Comparison of ENCODE assay signal across 11 mouse cellular contexts in the genomic region with DNA sequence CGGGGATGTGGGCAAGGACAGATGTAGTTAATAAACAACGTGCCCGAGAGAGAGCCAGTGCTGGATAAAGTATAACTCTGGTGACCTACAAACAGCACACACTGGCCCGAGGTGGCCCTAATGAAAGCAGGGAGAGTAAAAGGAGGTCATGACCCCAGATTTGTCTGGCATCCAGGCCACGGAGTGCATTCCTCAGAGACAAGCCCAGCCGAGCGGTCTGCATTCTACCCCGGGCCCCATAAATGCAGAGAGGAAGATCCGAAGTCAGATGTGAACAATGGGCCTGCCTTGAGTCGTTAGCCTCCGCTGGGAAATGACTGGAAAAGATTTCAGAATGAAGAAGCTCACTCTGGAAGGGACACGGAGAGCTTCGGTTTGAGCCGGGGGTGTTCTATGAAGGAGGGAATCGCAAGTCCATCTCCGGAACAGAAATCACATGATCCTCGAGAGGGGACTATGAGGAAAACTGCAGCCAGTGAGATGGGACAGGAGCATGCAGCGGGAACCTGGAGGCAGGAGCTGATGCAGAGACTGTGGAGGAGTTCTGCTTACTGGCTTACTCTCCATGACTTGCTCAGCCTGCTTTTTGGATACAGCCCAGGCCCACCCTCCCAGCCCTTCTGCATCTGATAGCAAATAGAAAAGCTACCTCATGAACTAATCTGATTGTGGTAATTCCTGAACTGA.
DNase-seq lines count a peak whose midpoint lies in the region; ATAC-seq and TF ChIP-seq lines count a peak whose summit lies in the region.
"Had no signal": no experiment of that assay in that cellular context is flagged by ENCODE, and none has a peak within 500 bp of the region (broad histone marks: within the 10 kb centered on the region; RNA-seq: fewer than 3 reads in every experiment).

No protein-coding gene starts in this region.

- peak overlapping the region; percentile 21; the same call in 1 of the 2 replicates for H3K4me2 ChIP-seq in hindbrain, embryonic 13.5 days
- peak overlapping the region; percentile 41; the same call in 1 of the 2 replicates for H3K4me2 ChIP-seq in limb, embryonic 13.5 days (replicated peaks)
- H3K4me2 ChIP-seq in stomach, postnatal 0 days (replicated peaks; ENCODE audit: low read depth) = no peak overlapping the region

- no peak overlapping the region for H3K4me3 ChIP-seq in hindbrain, embryonic 13.5 days
- no peak overlapping the region for H3K4me3 ChIP-seq in limb, embryonic 13.5 days
- no peak overlapping the region for H3K4me3 ChIP-seq in stomach, postnatal 0 days (ENCODE audit: low read depth, low read length)
- H3K4me3 ChIP-seq: heart, adult 2 months; myocyte had no signal

- no peaks in the 10 kb centered on the region for H3K9me3 ChIP-seq in hindbrain, embryonic 13.5 days
- H3K9me3 ChIP-seq in limb, embryonic 13.5 days = 0 out of 2 replicates have a peak, but pooled peaks cover 5% of the 10 kb centered on the region
- no peaks in the 10 kb centered on the region for H3K9me3 ChIP-seq in stomach, postnatal 0 days (ENCODE audit: control insufficient read depth, low read length)

- TF ChIP-seq CTCF in stomach, postnatal 0 days (IDR thresholded peaks at IDR 0.05; ENCODE audit: low read depth) = no peak

- no peak overlapping the region for H3K9ac ChIP-seq in hindbrain, embryonic 13.5 days
- peak overlapping the region; percentile 48; the same call in 1 of the 2 replicates for H3K9ac ChIP-seq in limb, embryonic 13.5 days
- H3K9ac ChIP-seq in stomach, postnatal 0 days (ENCODE audit: low read length) = 0 out of 2 replicates have a peak overlapping the region, but pooled peaks have one; percentile 8

- ATAC-seq in hindbrain, embryonic 13.5 days (ENCODE audit: low FRiP score) = no peak
- no peak for ATAC-seq in limb, embryonic 13.5 days (ENCODE audit: low FRiP score, low read depth)
- no peak for ATAC-seq in stomach, postnatal 0 days (ENCODE audit: low FRiP score, low TSS enrichment)

- H3K27ac ChIP-seq in hindbrain, embryonic 13.5 days = no peak overlapping the region
- no peak overlapping the region for H3K27ac ChIP-seq in limb, embryonic 13.5 days
- no peak overlapping the region for H3K27ac ChIP-seq in stomach, postnatal 0 days (replicated peaks)
- H3K27ac ChIP-seq: heart, adult 2 months had no signal

- H3K4me1 ChIP-seq in hindbrain, embryonic 13.5 days (replicated peaks) = peaks cover 6% of the 10 kb centered on the region; the same call in 1 of the 2 replicates
- H3K4me1 ChIP-seq in limb, embryonic 13.5 days = peaks cover 10% of the 10 kb centered on the region
- no peaks in the 10 kb centered on the region for H3K4me1 ChIP-seq in stomach, postnatal 0 days (replicated peaks; ENCODE audit: control insufficient read depth, insufficient read depth)

- no peaks in the 10 kb centered on the region for H3K27me3 ChIP-seq in hindbrain, embryonic 13.5 days
- no peaks in the 10 kb centered on the region for H3K27me3 ChIP-seq in limb, embryonic 13.5 days
- H3K27me3 ChIP-seq in stomach, postnatal 0 days (ENCODE audit: control insufficient read depth, insufficient read depth, low read length) = no peaks in the 10 kb centered on the region

- no peak for TF ChIP-seq EP300 in stomach, postnatal 0 days (optimal IDR thresholded peaks at IDR 0.05)

- whole genome bisulfite sequencing in hindbrain, embryonic 13.5 days = 14% methylated on average over 18 of the region's 18 CpGs
- WGBS in limb, embryonic 13.5 days = 25% methylated on average over 18 of the region's 18 CpGs
- 22% methylated on average over 18 of the region's 18 CpGs for WGBS in stomach, postnatal 0 days

- no peaks in the 10 kb centered on the region for H3K36me3 ChIP-seq in hindbrain, embryonic 13.5 days
- no peaks in the 10 kb centered on the region for H3K36me3 ChIP-seq in limb, embryonic 13.5 days
- no peaks in the 10 kb centered on the region for H3K36me3 ChIP-seq in stomach, postnatal 0 days (ENCODE audit: control insufficient read depth, insufficient read depth, low read length)

- peak; percentile 1 for DNase-seq in thymus, postnatal 4 days
- no peak for DNase-seq in thymus, postnatal 36 days
- DNase-seq in stomach, postnatal 0 days (ENCODE audit: low spot score) = no peak
- no peak for DNase-seq in thymus, postnatal 10 days (ENCODE audit: low spot score in 2 of 2)
- DNase-seq in layer of hippocampus, adult 9-11 months = no peak
- DNase-seq in MN1 (ENCODE audit: low spot score) = no peak
- DNase-seq: cerebellum, postnatal 10 days had no signal
